9 mouse cellular contexts compared by ENCODE assay signal in genomic region chr3:51554067-51554466, GRCm38 (mm10). TPM values are rescaled to one million over a fixed set of nuclear protein-coding genes. Genes with fewer than 3 reads are reported as not detected.
DNase-seq lines count a peak whose midpoint lies in the region; ATAC-seq lines count a peak whose summit lies in the region.
"Had no signal": no experiment of that assay in that cellular context is flagged by ENCODE, and none has a peak within 500 bp of the region (broad histone marks: within the 10 kb centered on the region; RNA-seq: fewer than 3 reads in every experiment).

No protein-coding gene starts in this region.

- peaks cover 5% of the 10 kb centered on the region; the same call in 1 of the 2 replicates for H3K36me3 ChIP-seq in hindbrain, embryonic 12.5 days
- peaks cover 8% of the 10 kb centered on the region for H3K36me3 ChIP-seq in hindbrain, embryonic 16.5 days (ENCODE audit: control insufficient read depth, insufficient read depth, low read length)
- H3K36me3 ChIP-seq in neural tube, embryonic 15.5 days: peaks cover 11% of the 10 kb centered on the region; the same call in 1 of the 2 replicates

- WGBS in hindbrain, embryonic 12.5 days: 76% methylated on average over 9 of the region's 9 CpGs
- WGBS in hindbrain, embryonic 16.5 days: 74% methylated on average over 9 of the region's 9 CpGs
- WGBS in neural tube, embryonic 15.5 days: 82% methylated on average over 9 of the region's 9 CpGs

- H3K27me3 ChIP-seq in hindbrain, embryonic 12.5 days: no peaks in the 10 kb centered on the region
- H3K27me3 ChIP-seq in hindbrain, embryonic 16.5 days (replicated peaks; ENCODE audit: control insufficient read depth, insufficient read depth, low read length): no peaks in the 10 kb centered on the region
- H3K27me3 ChIP-seq in neural tube, embryonic 15.5 days (replicated peaks): no peaks in the 10 kb centered on the region

- DNase-seq in CD8-positive naive resting alpha-beta T cell, adult 2 months (ENCODE audit: low read depth in 2 of 2, low spot score in 2 of 2): peak; percentile 20 to 32
- no peak for DNase-seq in MN1 (ENCODE audit: low spot score)
- no peak for DNase-seq in B cell, adult 2 months
- no peak for DNase-seq in yolk sac, embryonic 10.5 days (ENCODE audit: low spot score)

- no peak overlapping the region for H3K4me2 ChIP-seq in hindbrain, embryonic 12.5 days (replicated peaks)
- H3K4me2 ChIP-seq in hindbrain, embryonic 16.5 days (ENCODE audit: low read length): no peak overlapping the region
- no peak overlapping the region for H3K4me2 ChIP-seq in neural tube, embryonic 15.5 days

- no peak for ATAC-seq in hindbrain, embryonic 12.5 days (ENCODE audit: low FRiP score)
- ATAC-seq in hindbrain, embryonic 16.5 days: no peak
- ATAC-seq in erythroid progenitor cell, adult 5-6 weeks (replicated peaks; ENCODE audit: low FRiP score, poor library complexity, severe bottlenecking): peak; percentile 59; the same call in 1 of the 2 replicates
- no peak for ATAC-seq in neural tube, embryonic 15.5 days (ENCODE audit: low FRiP score)

- H3K4me1 ChIP-seq in hindbrain, embryonic 12.5 days: peaks cover 38% of the 10 kb centered on the region
- peaks cover 14% of the 10 kb centered on the region for H3K4me1 ChIP-seq in hindbrain, embryonic 16.5 days (ENCODE audit: control insufficient read depth, insufficient read depth, low read depth, low read length)
- H3K4me1 ChIP-seq in neural tube, embryonic 15.5 days: peaks cover 40% of the 10 kb centered on the region

- H3K4me3 ChIP-seq in hindbrain, embryonic 12.5 days: no peak overlapping the region
- no peak overlapping the region for H3K4me3 ChIP-seq in hindbrain, embryonic 16.5 days (ENCODE audit: low read length)
- H3K4me3 ChIP-seq in neural tube, embryonic 15.5 days (replicated peaks): no peak overlapping the region

- 0 out of 2 replicates have a peak overlapping the region, but pooled peaks have one; percentile 4 for H3K27ac ChIP-seq in hindbrain, embryonic 12.5 days
- no peak overlapping the region for H3K27ac ChIP-seq in hindbrain, embryonic 16.5 days (ENCODE audit: low read depth, low read length)
- H3K27ac ChIP-seq in neural tube, embryonic 15.5 days (replicated peaks): no peak overlapping the region; the same call in 1 of the 2 replicates
- H3K27ac ChIP-seq: liver, embryonic 14.5 days had no signal

- no peak overlapping the region for H3K9ac ChIP-seq in hindbrain, embryonic 12.5 days
- H3K9ac ChIP-seq in hindbrain, embryonic 16.5 days (ENCODE audit: low read depth, low read length): no peak overlapping the region
- 0 out of 2 replicates have a peak overlapping the region, but pooled peaks have one; percentile 15 for H3K9ac ChIP-seq in neural tube, embryonic 15.5 days (replicated peaks)
- H3K9ac ChIP-seq: liver, embryonic 14.5 days had no signal

- no peaks in the 10 kb centered on the region for H3K9me3 ChIP-seq in hindbrain, embryonic 12.5 days (replicated peaks)
- H3K9me3 ChIP-seq in hindbrain, embryonic 16.5 days (ENCODE audit: control insufficient read depth, low read length): no peaks in the 10 kb centered on the region
- no peaks in the 10 kb centered on the region for H3K9me3 ChIP-seq in neural tube, embryonic 15.5 days (replicated peaks)

RNA-seq across cellular contexts. Expression of gene Setd7, which starts 6.6 kb away (rescaled TPM):
- 4.5 and 5.0 TPM in 2 replicates for polyA plus RNA-seq in hindbrain, embryonic 12.5 days (2016; fragmentation: Nextera tagmentation; extraction: Ambion mirVana)
- 2.1 and 2.7 TPM in 2 replicates for polyA plus RNA-seq in hindbrain, embryonic 16.5 days (2015; fragmentation: Nextera tagmentation; extraction: Ambion mirVana)
- 5.9 and 9.4 TPM in 2 replicates for total RNA-seq in erythroid progenitor cell, adult 5-6 weeks (2015; ENCODE audit: low replicate concordance)
- 1.6 and 3.3 TPM in 2 replicates for total RNA-seq in erythroid progenitor cell, adult 5-6 weeks (2017; ENCODE audit: low replicate concordance)
- polyA plus RNA-seq in neural tube, embryonic 15.5 days (2015; fragmentation: Nextera tagmentation; extraction: Ambion mirVana): 2.6 and 4.2 TPM in 2 replicates

Comparison
In these comparisons a context has a peak if more than half of its experiments do, and no peak if none do; other contexts are left out.
1. DNase-seq: peak in CD8-positive naive resting alpha-beta T cell, adult 2 months (2 of 2); none in MN1 (single experiment), B cell, adult 2 months (0 of 2) and yolk sac, embryonic 10.5 days (single experiment).